Mouse (Mus musculus) kidney, adult 2 months (tissue): ENCODE data around the gene Sema6b. TPM values are rescaled to one million over a fixed set of nuclear protein-coding genes. Genes with fewer than 3 reads are reported as not detected.
A peak's percentile ranks its signal among the peaks of the same experiment; 100 is the strongest.

ENCODE experiments used
- DNase-seq: peaks from one replicate; pipeline ENCODE4 v3.0.0; 2021
- H3K27ac ChIP-seq: fragments of 200-500 bp; 2 replicates; pipeline ENCODE4 v1.5.1; 2012; ENCODE audit warnings: low read depth, low read length, control low read depth, inconsistent platforms; ENCODE audit not compliant: insufficient read depth
- H3K27me3 ChIP-seq: fragments of 200-500 bp; replicated peaks from 2 replicates; pipeline ENCODE4 v1.6.1; 2012; ENCODE audit warnings: mild to moderate bottlenecking, moderate library complexity, low read length, inconsistent platforms; ENCODE audit not compliant: control insufficient read depth, insufficient read depth
- H3K36me3 ChIP-seq: fragments of 200-500 bp; 2 replicates; pipeline ENCODE4 v1.6.1; 2012; ENCODE audit warnings: mild to moderate bottlenecking, moderate library complexity, low read length, inconsistent platforms; ENCODE audit not compliant: control insufficient read depth, insufficient read depth
- H3K4me1 ChIP-seq: fragments of 200-500 bp; 2 replicates; pipeline ENCODE4 v1.6.1; 2011; ENCODE audit warnings: low read length; ENCODE audit not compliant: control insufficient read depth, insufficient read depth
- H3K4me3 ChIP-seq: fragments of 200-500 bp; 2 replicates; pipeline ENCODE4 v1.5.1; 2011; ENCODE audit warnings: mild to moderate bottlenecking, low read depth, low read length, control low read depth; ENCODE audit not compliant: insufficient read depth
- CTCF ChIP-seq: fragments of 200-500 bp; conservative IDR thresholded peaks from 2 replicates; pipeline ENCODE4 v1.5.1; 2011; ENCODE audit warnings: low read depth, mild to moderate bottlenecking, control low read depth, low read length, moderate library complexity, mixed read lengths; ENCODE audit not compliant: insufficient read depth, insufficient read length
- POLR2A ChIP-seq: fragments of 200-500 bp; IDR thresholded peaks from one replicate; pipeline ENCODE4 v1.6.1; 2011; ENCODE audit warnings: low read depth, low read length, control low read depth
- WGBS: fragments of 180-500 bp; shearing (Covaris S2); methylation state at CpG from one replicate; pipeline ENCODE4 v1.1.7; 2018; 5-methylcytosine and 5-hydroxymethylcytosine counted together
- polyA plus RNA-seq: library from polyadenylated mRNA; depleted of rRNA; stranded (reverse); fragments of >200 nt; gene quantifications from 2 replicates; pipeline ENCODE4 v1.2.3, GENCODE M21; 2012

Gene Sema6b
- polyA plus RNA-seq, 1 experiment: 4.1 TPM

GRCm38 (mm10) chr17:56117251-56117710 is 22.9 kb downstream of the Sema6b start, which contains the start of gene Plin5:
Plin5 (minus strand) TSS chr17:56117596.
- Histone ChIP-seq H3K4me1 (no peaks in the 10 kb centered on the region), H3K4me3 (peak within 1 kb of the TSS; percentile 34; the same call in 1 of the 2 replicates), H3K36me3 (no peaks in the 10 kb centered on the region), H3K27me3 (no peaks in the 10 kb centered on the region), H3K27ac (no peak within 1 kb of the TSS)
- DNase-seq: peak; percentile 87
- 3% methylated on average over 27 of the region's 27 CpGs for WGBS
- TF ChIP-seq POLR2A: no peak
- no peak for TF ChIP-seq CTCF

- H3K4me1 ChIP-seq: no peaks in the 10 kb centered on the region
- H3K27ac ChIP-seq: no peak overlapping the region
- DNase-seq: no peak
- no peaks in the 10 kb centered on the region for H3K27me3 ChIP-seq
- H3K4me3 ChIP-seq: no peak overlapping the region
- WGBS: 77% methylated on average over 10 of the region's 10 CpGs
- TF ChIP-seq POLR2A: no peak
- no peak for TF ChIP-seq CTCF
- no peaks in the 10 kb centered on the region for H3K36me3 ChIP-seq
Measured at GRCm38 (mm10) chr17:56116193-56116592, 23.9 kb downstream of the Sema6b start.

- no peak overlapping the region for H3K4me3 ChIP-seq
- H3K27me3 ChIP-seq: no peaks in the 10 kb centered on the region
- H3K27ac ChIP-seq: no peak overlapping the region
- 85% methylated on average over 3 of the region's 3 CpGs for WGBS
- H3K36me3 ChIP-seq: no peaks in the 10 kb centered on the region
- TF ChIP-seq POLR2A: no peak
- no peak for TF ChIP-seq CTCF
- H3K4me1 ChIP-seq: no peaks in the 10 kb centered on the region
- no peak for DNase-seq
Measured at GRCm38 (mm10) chr17:56112743-56113142, 27.4 kb downstream of the Sema6b start.

- no peak overlapping the region for H3K4me3 ChIP-seq
- H3K27me3 ChIP-seq: no peaks in the 10 kb centered on the region
- no peaks in the 10 kb centered on the region for H3K4me1 ChIP-seq
- H3K36me3 ChIP-seq: no peaks in the 10 kb centered on the region
- H3K27ac ChIP-seq: no peak overlapping the region
- DNase-seq: peak; percentile 69
- WGBS: 53% methylated on average over 5 of the region's 5 CpGs
- TF ChIP-seq POLR2A: no peak
- peak; percentile 89 for TF ChIP-seq CTCF
Measured at GRCm38 (mm10) chr17:56111864-56112263, 28.3 kb downstream of the Sema6b start.

GRCm38 (mm10) chr17:56111021-56111420 is 29.1 kb downstream of the Sema6b start:
- no peak for DNase-seq
- WGBS: 47% methylated on average over 1 of the region's 1 CpGs

GRCm38 (mm10) chr17:56110571-56110970 is 29.6 kb downstream of the Sema6b start:
- no peaks in the 10 kb centered on the region for H3K4me1 ChIP-seq
- no peaks in the 10 kb centered on the region for H3K27me3 ChIP-seq
- no peak overlapping the region for H3K27ac ChIP-seq
- no peak for DNase-seq
- no peaks in the 10 kb centered on the region for H3K36me3 ChIP-seq
- no peak overlapping the region for H3K4me3 ChIP-seq
- TF ChIP-seq CTCF: no peak
- TF ChIP-seq POLR2A: no peak
- 63% methylated on average over 4 of the region's 4 CpGs for WGBS

More at GRCm38 (mm10) chr17:56111021-56111420, 29.1 kb downstream of the Sema6b start:
- Histone ChIP-seq H3K4me1 (no peaks in the 10 kb centered on the region), H3K27ac (no peak overlapping the region), H3K27me3 (no peaks in the 10 kb centered on the region), H3K4me3 (no peak overlapping the region), H3K36me3 (no peaks in the 10 kb centered on the region)
- TF ChIP-seq CTCF (no peak), POLR2A (no peak)

GRCm38 (mm10) chr17:56109219-56110051 is 30.7 kb downstream of the Sema6b start, which contains the start of gene Plin4:
Plin4 (minus strand) TSS chr17:56109803.
- no peak within 1 kb of the TSS for H3K27ac ChIP-seq
- H3K36me3 ChIP-seq: no peaks in the 10 kb centered on the region
- no peak within 1 kb of the TSS for H3K4me3 ChIP-seq
- 54% methylated on average over 10 of the region's 10 CpGs for WGBS
- peak; percentile 22 for DNase-seq
- TF ChIP-seq CTCF: no peak
- TF ChIP-seq POLR2A: no peak
- no peaks in the 10 kb centered on the region for H3K4me1 ChIP-seq
- no peaks in the 10 kb centered on the region for H3K27me3 ChIP-seq
